Mouse (Mus musculus): ENCODE measurements around the gene Nckap5l. TPM values are rescaled to one million over a fixed set of nuclear protein-coding genes. Genes with fewer than 3 reads are reported as not detected.
"Not testable (repeated sequence)": the region's sequence is repeated elsewhere in the genome, so short reads cannot be mapped to it uniquely, and the experiment has no call there.

Nckap5l gene
- total RNA-seq, 2 experiments from 2014 or later = 17.1 to 18.5 TPM

DNA sequence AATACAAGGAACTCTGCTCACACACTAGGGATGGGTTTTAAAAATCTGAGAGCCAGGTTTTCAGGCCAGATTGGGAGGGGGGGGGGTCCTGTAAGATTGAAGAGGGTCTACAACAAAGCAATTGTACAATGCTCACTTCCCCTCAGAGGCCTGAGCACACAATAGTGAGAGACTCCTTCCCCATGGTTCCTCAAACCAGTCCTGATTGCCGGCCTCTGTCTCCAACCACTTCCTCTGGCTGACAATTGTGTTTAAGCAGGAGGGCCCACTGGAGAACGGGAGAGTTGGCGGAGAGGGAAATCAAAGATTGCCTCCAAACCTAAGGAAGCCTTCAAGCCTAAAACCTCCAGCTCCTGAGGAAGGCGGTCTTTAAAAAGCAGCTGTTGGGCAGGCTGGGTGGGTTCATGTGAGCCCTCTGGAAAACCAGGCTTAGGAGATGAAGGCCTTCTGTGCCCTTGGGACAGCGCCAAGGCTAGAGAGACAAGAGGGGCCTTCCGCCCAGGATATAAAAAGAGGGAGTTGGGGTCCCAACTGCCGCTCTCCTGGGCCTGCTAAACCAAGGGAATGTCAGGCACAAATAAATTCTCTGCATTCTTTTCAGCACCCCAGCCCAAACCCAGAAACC, 1.1 kb downstream of the Nckap5l start:
- no peak for DNase-seq (ENCODE audit: low spot score in 2 of 2)
- peak overlapping the region; percentile 96 for H3K4me3 ChIP-seq
- TF ChIP-seq CTCF (conservative IDR thresholded peaks at IDR 0.05) = no peak
- H3K27ac ChIP-seq = peak overlapping the region; percentile 95

GRCm38 (mm10) chr15:99455415-99455814, 2.1 kb downstream of the Nckap5l start:
- H3K4me3 ChIP-seq = no peak overlapping the region
- peak overlapping the region; percentile 43; the same call in 1 of the 2 replicates for H3K27ac ChIP-seq
- no peak for TF ChIP-seq CTCF (conservative IDR thresholded peaks at IDR 0.05)
- no peak for DNase-seq (ENCODE audit: low spot score in 2 of 2)

- no peak for TF ChIP-seq CTCF (conservative IDR thresholded peaks at IDR 0.05)
- Histone ChIP-seq H3K27ac (peak overlapping the region; percentile 43; the same call in 1 of the 2 replicates), H3K4me3 (no peak overlapping the region)
- DNase-seq (ENCODE audit: low spot score in 2 of 2) = no peak
Measured at GRCm38 (mm10) chr15:99454585-99455279, 2.8 kb downstream of the Nckap5l start.

GRCm38 (mm10) chr15:99453153-99453900, 4.2 kb downstream of the Nckap5l start:
- no peak overlapping the region for H3K27ac ChIP-seq
- no peak for TF ChIP-seq CTCF (conservative IDR thresholded peaks at IDR 0.05)
- H3K4me3 ChIP-seq = no peak overlapping the region
- DNase-seq (ENCODE audit: low spot score in 2 of 2) = no peak

DNA sequence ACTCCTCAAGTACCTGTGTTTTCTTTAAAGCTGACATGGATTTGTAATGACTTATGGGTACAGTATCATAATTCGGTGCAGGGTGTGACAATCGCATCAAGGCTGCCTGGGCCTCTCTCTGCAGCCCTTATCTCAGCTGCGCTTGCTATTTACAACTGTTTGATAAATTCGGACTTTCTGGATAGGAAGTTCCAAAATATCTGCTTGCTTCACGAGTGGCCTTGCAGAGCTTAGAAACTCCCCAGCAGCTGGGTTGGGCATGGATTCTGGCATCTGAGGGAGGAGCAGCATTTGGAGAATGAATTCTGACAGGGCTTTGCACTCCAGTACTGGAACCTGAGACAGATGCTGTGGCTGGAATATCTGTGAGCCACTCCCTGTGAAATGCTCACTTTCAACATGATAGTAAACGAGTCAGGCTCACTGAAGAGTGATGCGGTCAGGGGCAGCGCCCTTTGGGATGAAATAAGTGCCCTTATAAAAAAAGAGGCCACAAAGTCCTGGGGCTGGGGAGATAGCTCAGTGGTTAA, 7.7 kb downstream of the Nckap5l start:
- H3K4me3 ChIP-seq = no peak overlapping the region
- no peak for DNase-seq (ENCODE audit: low spot score in 2 of 2)
- no peak for TF ChIP-seq CTCF (conservative IDR thresholded peaks at IDR 0.05)
- peak overlapping the region; percentile 75 for H3K27ac ChIP-seq

- H3K4me3 ChIP-seq = no peak overlapping the region
- peak overlapping the region; percentile 75; the same call in 1 of the 2 replicates for H3K27ac ChIP-seq
- TF ChIP-seq CTCF (conservative IDR thresholded peaks at IDR 0.05) = no peak
- DNase-seq (ENCODE audit: low spot score in 2 of 2) = peak; percentile 55
Measured at GRCm38 (mm10) chr15:99449131-99449750, 8.3 kb downstream of the Nckap5l start.

DNA sequence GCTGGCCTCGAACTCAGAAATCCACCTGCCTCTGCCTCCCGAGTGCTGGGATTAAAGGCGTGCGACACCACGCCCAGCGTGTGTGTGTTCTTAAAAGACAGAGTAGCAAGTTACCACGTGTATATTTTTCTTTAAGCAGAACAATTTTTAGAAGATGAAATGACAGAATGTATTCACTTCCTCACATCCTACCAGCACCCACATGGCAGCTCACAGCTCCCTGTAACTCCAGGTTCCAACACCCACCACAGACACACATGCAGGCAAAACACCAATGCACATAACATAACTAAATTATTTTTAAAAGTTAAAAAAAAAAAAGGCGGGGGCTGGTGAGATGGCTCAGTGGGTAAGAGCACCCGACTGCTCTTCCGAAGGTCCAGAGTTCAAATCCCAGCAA, 11.4 kb downstream of the Nckap5l start:
- not testable (repeated sequence) for H3K27ac ChIP-seq; H3K4me3 ChIP-seq; DNase-seq (ENCODE audit: low spot score in 2 of 2)

DNA sequence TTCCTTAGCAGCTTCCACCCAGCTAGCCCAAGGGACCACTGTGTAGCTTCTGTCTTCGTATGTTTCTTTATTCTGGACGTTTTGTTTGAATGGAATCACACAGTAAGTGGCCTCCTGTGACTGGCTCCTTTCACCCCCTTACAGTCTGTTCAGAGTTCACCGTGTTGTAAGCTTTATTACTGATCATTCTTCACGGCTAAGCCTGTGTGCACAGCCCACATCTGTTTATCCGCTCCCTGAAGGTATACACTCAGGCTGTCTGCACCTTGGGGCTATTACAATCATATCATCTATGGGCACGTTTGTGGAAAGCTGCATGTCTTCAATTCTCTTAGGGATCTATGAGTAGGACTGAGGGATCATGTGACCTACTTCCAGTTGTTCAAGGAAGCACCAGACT, 12.0 kb downstream of the Nckap5l start:
- no peak for TF ChIP-seq CTCF (conservative IDR thresholded peaks at IDR 0.05)
- H3K27ac ChIP-seq = no peak overlapping the region
- no peak for DNase-seq (ENCODE audit: low spot score in 2 of 2)
- H3K4me3 ChIP-seq = no peak overlapping the region

- H3K4me3 ChIP-seq = no peak overlapping the region
- TF ChIP-seq CTCF (conservative IDR thresholded peaks at IDR 0.05) = no peak
- no peak for DNase-seq (ENCODE audit: low spot score in 2 of 2)
- no peak overlapping the region for H3K27ac ChIP-seq
Measured at GRCm38 (mm10) chr15:99442358-99442757, 15.2 kb downstream of the Nckap5l start.

DNA sequence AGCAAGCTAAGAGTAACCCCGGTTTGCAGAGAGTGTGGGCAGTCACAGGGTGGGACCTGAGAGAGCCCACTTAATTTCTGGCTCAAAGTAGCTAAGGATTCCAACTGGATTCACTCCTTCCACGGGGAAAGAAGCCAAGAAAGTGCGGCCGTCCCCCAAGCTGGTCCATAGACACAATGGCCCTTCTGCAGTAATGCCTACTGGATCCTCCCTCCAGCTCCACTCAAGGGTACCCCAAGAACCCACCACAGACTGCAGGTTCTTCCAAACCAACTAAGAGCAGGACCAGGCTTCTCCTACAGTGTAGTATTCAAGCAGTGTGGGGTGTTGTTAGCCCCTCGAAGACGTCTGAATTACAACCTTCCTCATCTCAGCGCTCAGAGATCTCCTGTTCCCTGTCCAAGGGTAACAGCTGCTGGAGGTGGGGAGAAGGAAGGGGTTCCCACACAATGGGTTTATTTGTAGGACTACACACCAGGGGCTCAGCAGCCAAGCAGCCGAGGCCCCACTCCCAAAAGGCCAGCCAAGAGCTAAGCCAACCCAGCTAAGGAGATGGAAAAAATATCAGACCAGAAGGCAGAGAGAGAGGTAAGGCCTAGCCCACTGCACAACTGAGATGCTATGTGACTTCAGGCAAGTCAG, 16.6 kb downstream of the Nckap5l start:
- Histone ChIP-seq H3K27ac (peak overlapping the region; percentile 57), H3K4me3 (no peak overlapping the region)
- no peak for DNase-seq (ENCODE audit: low spot score in 2 of 2)
- no peak for TF ChIP-seq CTCF (conservative IDR thresholded peaks at IDR 0.05)

DNA sequence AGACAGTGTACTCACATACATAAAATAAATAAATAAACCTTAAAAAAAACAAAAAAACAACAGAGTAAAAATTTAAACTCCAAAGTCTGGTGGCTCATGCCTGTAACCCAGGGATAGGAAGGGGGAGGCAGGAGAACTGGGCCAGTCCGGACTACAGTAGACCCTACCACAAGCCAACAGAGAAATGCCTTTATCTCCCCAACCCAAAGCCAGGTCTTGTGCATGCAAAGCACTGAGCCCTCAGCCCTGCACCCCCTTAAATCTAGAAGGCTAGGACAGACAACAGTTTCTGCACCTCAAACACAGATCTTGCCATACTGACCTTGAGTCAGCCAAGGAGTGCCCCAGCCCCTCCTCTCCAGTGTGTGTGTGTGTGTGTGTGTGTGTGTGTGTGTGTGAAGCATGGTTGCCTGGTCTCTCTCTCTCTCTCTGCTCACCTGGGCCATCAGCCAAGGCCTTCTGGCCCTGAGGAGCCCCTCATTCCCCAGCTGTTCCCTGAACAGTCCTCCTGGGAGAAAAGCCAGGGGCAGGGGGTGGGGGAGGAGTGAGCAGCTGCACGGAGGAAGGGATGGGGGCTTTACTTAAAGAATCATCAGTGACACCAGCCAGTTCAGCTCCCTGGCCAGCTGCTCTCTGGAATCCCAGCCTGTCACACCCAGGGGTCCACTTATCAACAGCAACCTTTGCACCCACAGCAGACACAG, 17.3 kb downstream of the Nckap5l start:
- TF ChIP-seq CTCF (conservative IDR thresholded peaks at IDR 0.05) = no peak
- Histone ChIP-seq H3K4me3 (no peak overlapping the region), H3K27ac (0 out of 2 replicates have a peak overlapping the region, but pooled peaks have one; percentile 57)
- no peak for DNase-seq (ENCODE audit: low spot score in 2 of 2)
